Comparison of ENCODE assay signal across 18 mouse cellular contexts in the genomic region with DNA sequence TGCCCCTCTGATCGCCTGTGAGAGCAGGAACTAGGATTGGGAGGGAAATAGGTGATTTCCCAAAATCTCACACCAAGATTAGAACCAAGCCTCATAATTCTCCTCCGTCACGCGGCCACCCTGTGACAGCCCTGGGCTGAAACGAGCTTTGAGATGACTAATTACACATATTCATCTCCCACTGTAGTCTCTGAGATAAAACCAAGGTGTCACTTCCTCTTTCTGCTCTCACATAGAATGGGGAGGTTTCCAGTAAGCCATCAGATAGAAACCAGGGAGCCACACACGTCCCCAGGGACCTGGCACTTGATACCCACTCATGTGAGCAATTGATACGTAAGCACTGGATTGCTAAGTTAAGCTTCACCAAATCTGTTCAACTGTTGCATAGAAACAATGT. TPM values are rescaled to one million over a fixed set of nuclear protein-coding genes. Genes with fewer than 3 reads are reported as not detected.
A peak's percentile ranks its signal among the peaks of the same experiment; 100 is the strongest.
DNase-seq lines count a peak whose midpoint lies in the region; ATAC-seq and TF ChIP-seq lines count a peak whose summit lies in the region.
"Had no signal": no experiment of that assay in that cellular context is flagged by ENCODE, and none has a peak within 500 bp of the region (broad histone marks: within the 10 kb centered on the region; RNA-seq: fewer than 3 reads in every experiment).

No protein-coding gene starts in this region.

- no peaks in the 10 kb centered on the region for H3K27me3 ChIP-seq in liver, postnatal 0 days (ENCODE audit: insufficient read depth, low read length)
- H3K27me3 ChIP-seq: heart, embryonic 12.5 days had no signal

- WGBS in liver, postnatal 0 days (ENCODE audit: insufficient replicate concordance): 36% methylated on average over 7 of the region's 7 CpGs

- peak; percentile 22 for DNase-seq in spleen, adult 12 weeks (ENCODE audit: low spot score)
- no peak for DNase-seq in spleen, postnatal 14 days (ENCODE audit: low spot score in 2 of 2)
- DNase-seq in liver, postnatal 0 days: no peak
- peak; percentile 41 to 54 for DNase-seq in spleen, postnatal 36 days (ENCODE audit: low spot score in 2 of 2)
- DNase-seq in cerebellum, adult 9-10 months: no peak
- no peak for DNase-seq in kidney, adult 18-20 months
- DNase-seq: cerebellum, postnatal 14 days; gastrocnemius, postnatal 36 days; kidney, adult 11 months; lung, embryonic 14.5 days; right cerebral cortex, postnatal 14 days had no signal

- TF ChIP-seq CTCF in liver, postnatal 0 days (IDR thresholded peaks at IDR 0.05; ENCODE audit: low read depth): no peak

- no peak overlapping the region for H3K9ac ChIP-seq in liver, postnatal 0 days (replicated peaks)
- H3K9ac ChIP-seq: heart, embryonic 12.5 days; lung, embryonic 14.5 days had no signal

- H3K4me3 ChIP-seq in liver, postnatal 0 days (ENCODE audit: low read depth, low read length): no peak overlapping the region
- H3K4me3 ChIP-seq: heart, embryonic 12.5 days; hindbrain, embryonic 10.5 days; megakaryocyte, embryonic 14.5 days; myocyte had no signal

- ATAC-seq in hematopoietic stem cell, adult 5-6 weeks (replicated peaks in 1 of 2; ENCODE audit: insufficient read depth in 1 of 2, low FRiP score in 2 of 2, low TSS enrichment in 1 of 2, low read depth in 1 of 2, poor library complexity in 2 of 2, severe bottlenecking in 2 of 2): peak; percentile 51 to 58
- ATAC-seq in liver, postnatal 0 days: no peak
- no peak for ATAC-seq in erythroblast, adult 5-6 weeks (replicated peaks; ENCODE audit: low FRiP score, poor library complexity, severe bottlenecking)

- H3K27ac ChIP-seq in liver, postnatal 0 days (ENCODE audit: low read depth): peak overlapping the region; percentile 89
- H3K27ac ChIP-seq: hindbrain, embryonic 10.5 days; stomach, postnatal 0 days had no signal

- H3K4me2 ChIP-seq in liver, postnatal 0 days (ENCODE audit: low read depth, low read length): no peak overlapping the region
- H3K4me2 ChIP-seq: heart, embryonic 12.5 days; lung, embryonic 14.5 days had no signal

- no peaks in the 10 kb centered on the region for H3K9me3 ChIP-seq in liver, postnatal 0 days (ENCODE audit: low read length)
- H3K9me3 ChIP-seq: heart, embryonic 12.5 days; hindbrain, embryonic 10.5 days; megakaryocyte, embryonic 14.5 days had no signal

- TF ChIP-seq EP300 in liver, postnatal 0 days (IDR thresholded peaks at IDR 0.05; ENCODE audit: low read depth): peak; percentile 70

- H3K36me3 ChIP-seq in liver, postnatal 0 days (replicated peaks; ENCODE audit: insufficient read depth, low read length): no peaks in the 10 kb centered on the region
- H3K36me3 ChIP-seq: heart, embryonic 12.5 days; hindbrain, embryonic 10.5 days had no signal

- peaks cover 43% of the 10 kb centered on the region for H3K4me1 ChIP-seq in liver, postnatal 0 days (ENCODE audit: insufficient read depth)
- H3K4me1 ChIP-seq: hindbrain, embryonic 10.5 days had no signal

RNA-seq across cellular contexts. Expression of gene Tent5c, which starts 52.4 kb away (rescaled TPM):
- total RNA-seq in hematopoietic stem cell, adult 5-6 weeks (2017): 2.2 and 2.4 TPM in 2 replicates
- polyA plus RNA-seq in liver, postnatal 0 days (2015; fragmentation: Nextera tagmentation; extraction: Ambion mirVana): 30.7 and 32.5 TPM in 2 replicates
- 608 and 670 TPM in 2 replicates for total RNA-seq in erythroblast, adult 5-6 weeks (2015; ENCODE audit: low replicate concordance)
- total RNA-seq in erythroblast, adult 5-6 weeks (2017; ENCODE audit: low replicate concordance): 1,090 and 1,183 TPM in 2 replicates

Comparison
In these comparisons a context has a peak if more than half of its experiments do, and no peak if none do; other contexts are left out.
1. DNase-seq: peak in spleen, adult 12 weeks (single experiment) and spleen, postnatal 36 days (2 of 2); none in spleen, postnatal 14 days (0 of 2), liver, postnatal 0 days (single experiment), cerebellum, adult 9-10 months (single experiment) and kidney, adult 18-20 months (single experiment).
2. ATAC-seq: peak in hematopoietic stem cell, adult 5-6 weeks (2 of 2); none in liver, postnatal 0 days (single experiment) and erythroblast, adult 5-6 weeks (single experiment).
3. RNA of gene Tent5c, which starts 52.4 kb away (total RNA-seq): 608 to 1,183 TPM in erythroblast, adult 5-6 weeks; 2.2 to 2.4 TPM in hematopoietic stem cell, adult 5-6 weeks; every median in the first group is over 100 times any median in the second.